Mouse (Mus musculus): ENCODE measurements around the gene E2f1.

The E2f1 gene

DNA sequence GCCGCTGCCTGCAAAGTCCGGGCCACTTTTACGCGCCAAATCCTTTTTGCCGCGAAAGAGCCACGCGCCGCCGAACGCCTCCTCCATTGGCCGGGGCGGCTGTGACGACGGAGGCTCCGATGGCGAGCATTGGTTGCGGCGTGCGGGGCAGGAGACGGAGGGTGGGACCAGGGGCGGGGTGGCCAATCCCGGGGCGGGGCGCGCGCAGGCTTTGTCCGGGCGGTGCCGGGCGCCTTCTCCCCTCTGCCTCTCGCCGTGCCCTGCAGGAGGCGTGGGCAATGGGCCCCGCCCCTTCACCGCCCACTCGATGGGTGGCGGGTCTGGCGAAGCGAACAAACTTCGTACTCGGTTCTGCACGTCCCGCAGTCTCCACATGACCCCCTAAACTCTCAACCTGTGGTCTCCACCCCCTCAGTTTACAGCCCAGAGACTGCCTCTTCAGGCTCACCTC is at the start of gene E2f1:
Gene E2f1 (minus strand): TSS at position 57 of the 451 bp plus-strand sequence.
- DNase-seq, result peak; percentile 95

DNA sequence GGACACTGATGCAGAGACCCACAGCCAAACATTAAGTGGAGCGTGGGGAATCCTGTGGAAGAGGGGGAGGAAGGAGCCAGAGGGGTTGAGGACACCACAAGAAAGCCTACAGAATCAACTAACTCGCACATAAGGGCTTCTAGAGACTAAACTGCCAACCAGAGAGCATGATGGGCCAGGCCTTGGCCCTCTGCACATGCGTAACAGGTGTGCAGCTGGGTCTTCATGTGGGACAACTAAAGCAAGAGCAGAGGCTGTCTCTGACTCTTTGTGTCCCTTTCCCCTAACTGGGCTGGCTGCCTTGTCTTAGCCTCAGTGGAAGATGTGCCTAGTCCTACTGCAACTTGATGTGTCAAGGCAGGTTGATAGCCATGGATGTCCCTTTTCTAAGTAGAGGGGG is 47.4 kb upstream of the E2f1 start:
- DNase-seq, result no peak

DNA sequence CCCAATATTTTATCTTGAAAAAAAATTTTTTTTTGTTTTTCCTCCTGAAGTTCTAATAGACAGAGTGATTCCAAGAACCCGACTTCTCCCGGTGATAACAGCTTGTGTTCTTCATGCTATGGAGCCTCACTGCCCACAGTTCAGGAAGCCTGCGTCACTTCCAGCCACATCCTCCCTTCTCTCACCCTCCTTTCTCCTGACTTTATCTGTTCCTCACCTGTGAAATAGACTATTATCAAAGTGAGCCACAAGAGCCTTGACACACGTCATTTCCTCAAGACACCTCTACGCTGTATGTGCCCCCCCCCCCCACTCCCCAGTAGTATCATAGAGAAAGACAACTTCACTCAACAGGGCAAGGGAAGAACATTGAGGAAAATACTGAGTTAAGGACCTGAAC is 46.0 kb upstream of the E2f1 start:
- no peak for DNase-seq

- DNase-seq, result no peak
Observed at GRCm38 (mm10) chr2:154614841-154615576, 45.3 kb upstream of the E2f1 start.

DNA sequence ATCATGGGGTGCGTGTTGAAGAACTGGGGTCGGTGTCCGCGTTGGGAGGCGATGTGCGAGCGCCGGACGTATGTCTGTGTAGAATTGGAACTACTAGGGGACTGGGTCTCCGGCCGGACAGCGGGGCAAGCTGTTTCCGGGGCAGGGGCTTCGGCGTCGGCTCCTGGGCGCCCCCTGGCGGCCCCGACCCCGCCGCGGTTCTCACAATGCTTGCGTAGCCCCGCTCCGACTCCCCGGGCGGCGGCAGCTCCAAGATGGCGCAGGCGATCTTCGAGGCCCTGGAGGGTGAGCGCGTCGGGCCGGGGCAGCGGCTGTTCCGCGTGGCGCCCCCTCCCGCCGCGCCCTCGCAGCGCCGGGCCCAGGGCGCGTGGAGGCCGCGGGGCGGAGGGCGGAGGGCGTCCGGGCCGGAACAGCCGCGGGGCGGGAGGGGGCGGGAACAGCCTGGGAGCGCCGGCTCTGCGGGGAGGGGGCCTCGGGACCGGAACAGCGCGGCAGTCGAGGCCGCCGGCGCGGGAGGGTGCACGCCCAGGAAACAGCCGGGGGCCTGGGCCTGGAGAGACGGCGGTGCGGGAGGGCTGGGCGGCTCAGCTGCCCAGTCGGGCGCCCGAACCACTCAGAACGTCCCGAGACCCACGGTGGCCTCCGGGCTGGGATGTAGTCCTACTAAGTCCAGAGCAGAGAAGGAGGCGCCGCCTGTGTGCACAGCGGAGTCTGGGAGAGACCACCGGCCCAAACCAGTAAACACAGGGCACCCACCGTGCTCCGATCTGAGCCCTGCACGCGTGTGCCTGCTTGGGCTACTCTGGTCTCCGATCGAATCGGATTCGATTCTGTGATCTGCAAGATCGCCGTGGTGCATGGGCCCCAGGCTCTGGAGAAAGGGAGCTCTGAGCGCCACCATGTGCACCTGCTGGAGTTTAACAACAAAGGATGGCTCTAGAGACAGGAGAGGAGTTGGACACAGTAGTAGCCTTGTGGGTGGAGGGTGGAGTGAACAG is 43.7 kb upstream of the E2f1 start, which contains the start of the genes Zfp341 and 4930519P11Rik:
Gene Zfp341 (plus strand): TSS at position 180 of the 998 bp plus-strand sequence.
Gene 4930519P11Rik (minus strand): TSS at position 320 of the 998 bp plus-strand sequence.
- DNase-seq, result peak; percentile 88

DNA sequence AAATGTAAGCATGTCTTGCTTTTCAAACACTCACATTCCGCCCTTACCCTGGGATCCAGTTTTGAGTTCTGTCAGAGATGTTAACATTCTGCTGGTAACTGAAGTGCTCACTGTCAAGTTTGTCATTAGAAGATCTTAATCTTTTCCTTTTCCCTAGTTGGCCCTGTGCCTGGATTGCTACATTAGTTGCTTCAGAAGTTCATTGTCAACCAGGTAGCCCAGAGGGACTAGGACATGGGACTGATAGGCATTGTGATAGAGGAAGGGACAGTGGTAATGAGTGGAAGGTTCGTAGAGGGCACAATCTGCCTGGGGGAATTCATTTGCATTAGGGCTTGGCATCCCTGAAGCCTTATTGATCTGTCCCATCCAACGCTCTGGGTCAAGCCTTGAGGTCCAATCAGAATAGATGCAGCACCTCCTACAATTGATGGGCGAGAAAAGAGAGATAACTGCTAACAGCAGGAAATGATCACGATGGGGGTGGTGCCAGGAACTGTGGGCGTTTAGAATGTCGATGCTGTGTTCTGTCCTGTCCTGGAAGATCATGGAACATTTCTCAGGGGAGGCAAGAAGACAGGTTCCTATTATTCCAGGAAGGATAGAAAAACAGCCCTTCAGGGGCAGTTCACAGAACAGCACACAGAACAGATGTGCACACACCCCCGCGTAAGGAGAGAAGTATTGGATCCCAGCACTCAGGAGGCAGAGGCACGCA is 39.5 kb upstream of the E2f1 start:
- DNase-seq, result no peak

- no peak for DNase-seq
Observed at GRCm38 (mm10) chr2:154606965-154607364, 37.3 kb upstream of the E2f1 start.

DNA sequence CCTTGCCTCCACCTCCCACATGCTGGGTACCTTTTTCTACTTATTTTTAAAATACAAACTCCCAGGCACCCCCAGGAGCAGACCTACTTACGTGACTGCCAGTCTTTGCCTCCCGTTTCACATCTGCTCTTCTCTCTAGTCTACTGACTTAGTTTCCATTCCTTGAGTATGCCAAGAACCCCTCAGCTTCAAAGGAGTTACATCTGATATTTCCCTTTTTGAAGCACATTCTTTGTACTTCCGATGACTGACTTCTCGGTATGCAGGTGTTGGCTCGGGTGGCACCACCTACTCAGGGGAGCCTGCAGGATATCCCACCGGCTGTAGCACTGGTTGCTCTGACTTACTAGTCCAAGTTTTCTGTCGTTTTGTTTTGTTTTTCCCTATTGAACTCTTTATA is 34.5 kb upstream of the E2f1 start:
- DNase-seq, result no peak

DNA sequence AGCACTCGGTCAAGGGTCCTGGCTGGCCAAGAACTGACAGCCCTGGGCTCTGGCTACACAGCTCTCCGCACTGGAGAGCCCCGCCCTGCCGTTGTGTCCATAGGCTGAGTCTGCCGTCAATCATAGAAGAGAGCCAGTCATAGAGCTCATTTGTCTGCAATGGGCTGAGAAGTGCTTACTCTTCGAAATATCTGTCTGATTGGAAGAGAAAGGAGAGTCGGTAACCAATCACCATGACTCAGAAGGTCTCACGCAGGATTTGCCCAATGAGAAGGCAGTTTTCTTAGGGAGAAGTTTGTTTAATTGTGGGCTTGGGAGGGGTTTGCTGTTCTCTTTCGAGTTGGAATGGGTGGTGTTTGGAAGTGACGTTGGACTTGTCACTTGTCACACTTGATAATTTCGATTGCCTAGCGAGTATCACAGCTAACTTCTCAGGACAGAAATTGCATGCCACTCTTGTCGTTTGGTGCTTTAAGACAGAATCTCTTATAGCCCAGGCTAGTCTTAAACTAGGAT is 34.0 kb upstream of the E2f1 start, which contains the start of gene Pxmp4:
Gene Pxmp4 (minus strand): TSS at position 71 of the 516 bp plus-strand sequence.
- peak; percentile 97 for DNase-seq

DNA sequence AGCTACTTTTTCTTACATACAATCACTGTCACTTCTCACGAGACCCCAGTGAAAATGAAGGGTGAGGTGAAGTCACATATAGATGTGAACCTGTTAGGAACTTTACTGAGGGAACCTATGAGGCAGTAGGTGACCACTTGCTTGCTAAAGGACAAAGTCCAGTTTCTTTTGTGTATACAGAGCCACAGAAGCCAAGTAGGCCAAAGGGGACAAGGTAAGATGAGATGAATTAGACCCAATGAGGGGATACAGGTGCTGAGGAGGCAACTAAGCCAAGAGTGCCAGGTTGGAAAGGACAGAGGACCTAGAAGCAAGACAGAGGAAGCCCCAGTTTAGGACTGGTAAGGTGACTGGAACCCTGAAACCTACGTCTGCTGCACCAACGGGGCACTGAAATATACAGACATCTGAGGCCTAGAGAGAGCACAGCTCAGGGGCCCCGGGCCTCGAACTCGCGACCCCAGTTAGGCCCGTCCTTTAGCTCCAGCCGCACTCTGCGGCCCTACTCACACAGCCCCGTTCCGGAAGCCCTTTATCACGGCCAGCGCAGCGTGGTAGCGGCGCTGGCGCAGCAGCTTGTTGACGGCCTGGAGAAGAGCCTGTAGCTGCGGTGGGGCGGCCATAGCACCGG is 33.4 kb upstream of the E2f1 start:
- no peak for DNase-seq

DNA sequence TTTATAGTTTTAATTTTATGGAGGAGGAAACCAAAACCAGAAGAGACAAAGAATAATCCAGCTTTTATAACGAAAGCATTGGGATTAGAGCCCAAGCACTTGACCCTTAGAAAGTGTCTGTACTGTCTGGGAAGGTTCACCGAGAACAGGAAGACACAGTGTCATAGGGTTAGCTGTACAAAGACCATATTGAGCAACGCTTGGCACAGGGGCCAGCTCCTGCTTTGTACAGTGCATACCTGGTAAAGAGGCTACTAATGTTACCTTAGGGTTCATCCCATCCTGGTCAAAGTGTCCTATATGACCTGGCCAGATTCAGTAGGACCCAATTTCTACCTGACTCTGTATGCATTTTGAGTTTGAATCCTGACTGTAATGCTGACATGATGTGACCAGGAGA is 31.6 kb upstream of the E2f1 start:
- no peak for DNase-seq

DNA sequence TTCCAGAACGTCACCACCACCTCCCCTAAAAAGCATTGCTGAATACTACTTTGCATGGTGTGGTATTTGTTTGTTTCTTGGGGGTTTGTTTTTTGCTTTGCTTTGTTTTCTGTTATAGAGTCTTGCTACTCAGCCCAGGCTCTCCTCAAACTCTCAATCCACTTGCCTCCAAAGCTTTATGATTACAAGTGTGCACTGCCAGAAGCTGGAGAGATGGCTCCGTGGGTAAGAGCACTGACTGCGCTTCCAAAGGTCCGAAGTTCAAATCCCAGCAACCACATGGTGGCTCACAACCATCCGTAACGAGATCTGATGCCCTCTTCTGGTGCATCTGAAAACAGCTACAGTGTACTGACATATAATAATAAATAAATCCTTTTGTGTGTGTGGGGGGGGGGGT is 30.9 kb upstream of the E2f1 start:
- no peak for DNase-seq

- DNase-seq, result no peak
Observed at GRCm38 (mm10) chr2:154597399-154597798, 27.7 kb upstream of the E2f1 start.

GRCm38 (mm10) chr2:154595775-154596174 is 26.1 kb upstream of the E2f1 start:
- no peak for DNase-seq

GRCm38 (mm10) chr2:154593025-154593424 is 23.3 kb upstream of the E2f1 start:
- no peak for DNase-seq

GRCm38 (mm10) chr2:154591239-154591638 is 21.5 kb upstream of the E2f1 start:
- DNase-seq, result no peak

- no peak for DNase-seq
Observed at GRCm38 (mm10) chr2:154589051-154589450, 19.4 kb upstream of the E2f1 start.

DNA sequence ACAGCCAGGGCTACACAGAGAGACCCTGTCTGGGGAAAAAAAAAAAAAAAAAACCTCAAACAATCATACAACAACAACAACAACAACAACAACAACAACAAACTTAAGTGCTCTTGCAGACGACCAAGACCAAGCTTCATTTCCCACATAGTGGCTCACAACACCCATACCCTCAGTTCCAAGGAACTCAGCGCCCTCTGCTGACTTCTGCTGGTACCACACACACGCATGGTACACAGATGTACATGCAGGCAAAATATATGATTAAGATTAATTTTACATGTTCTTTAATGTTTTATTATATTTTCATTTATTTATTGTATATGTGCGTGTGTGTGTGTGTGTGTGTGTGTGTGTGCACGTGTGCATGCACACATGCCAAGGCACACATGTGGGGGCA is 16.7 kb upstream of the E2f1 start:
- no peak for DNase-seq

DNA sequence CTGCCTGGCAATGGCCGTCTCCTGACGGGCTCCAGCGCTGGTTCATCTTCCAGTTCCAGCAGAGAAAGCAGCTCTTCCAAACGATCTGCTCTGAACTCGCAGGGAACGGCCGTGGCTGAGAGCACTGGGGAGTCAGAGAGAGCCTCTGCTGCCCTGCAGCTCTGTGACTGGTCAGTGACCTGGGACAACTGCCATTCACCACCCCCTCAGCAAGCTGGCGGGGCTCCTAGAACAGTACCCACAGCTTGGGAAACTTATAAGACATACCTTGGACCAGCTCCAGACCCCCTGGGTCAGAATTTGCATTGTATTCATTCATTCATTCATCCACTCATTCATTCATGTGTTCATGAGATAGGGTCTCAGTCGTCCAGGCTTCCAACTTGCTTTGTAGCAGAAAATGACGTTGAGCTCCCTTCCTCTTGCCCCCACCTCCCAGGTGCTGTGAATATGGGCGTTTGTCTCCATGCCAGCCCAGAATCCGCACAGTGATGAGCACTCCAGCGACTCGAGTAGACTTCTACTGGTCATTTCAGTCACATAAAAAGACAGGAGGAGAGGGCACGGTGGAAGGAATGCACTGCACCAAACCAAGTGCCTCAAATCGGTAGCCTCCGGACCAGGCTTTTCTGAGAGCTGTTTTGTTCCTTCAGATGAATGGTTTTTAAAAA is 15.4 kb upstream of the E2f1 start:
- DNase-seq, result no peak

DNA sequence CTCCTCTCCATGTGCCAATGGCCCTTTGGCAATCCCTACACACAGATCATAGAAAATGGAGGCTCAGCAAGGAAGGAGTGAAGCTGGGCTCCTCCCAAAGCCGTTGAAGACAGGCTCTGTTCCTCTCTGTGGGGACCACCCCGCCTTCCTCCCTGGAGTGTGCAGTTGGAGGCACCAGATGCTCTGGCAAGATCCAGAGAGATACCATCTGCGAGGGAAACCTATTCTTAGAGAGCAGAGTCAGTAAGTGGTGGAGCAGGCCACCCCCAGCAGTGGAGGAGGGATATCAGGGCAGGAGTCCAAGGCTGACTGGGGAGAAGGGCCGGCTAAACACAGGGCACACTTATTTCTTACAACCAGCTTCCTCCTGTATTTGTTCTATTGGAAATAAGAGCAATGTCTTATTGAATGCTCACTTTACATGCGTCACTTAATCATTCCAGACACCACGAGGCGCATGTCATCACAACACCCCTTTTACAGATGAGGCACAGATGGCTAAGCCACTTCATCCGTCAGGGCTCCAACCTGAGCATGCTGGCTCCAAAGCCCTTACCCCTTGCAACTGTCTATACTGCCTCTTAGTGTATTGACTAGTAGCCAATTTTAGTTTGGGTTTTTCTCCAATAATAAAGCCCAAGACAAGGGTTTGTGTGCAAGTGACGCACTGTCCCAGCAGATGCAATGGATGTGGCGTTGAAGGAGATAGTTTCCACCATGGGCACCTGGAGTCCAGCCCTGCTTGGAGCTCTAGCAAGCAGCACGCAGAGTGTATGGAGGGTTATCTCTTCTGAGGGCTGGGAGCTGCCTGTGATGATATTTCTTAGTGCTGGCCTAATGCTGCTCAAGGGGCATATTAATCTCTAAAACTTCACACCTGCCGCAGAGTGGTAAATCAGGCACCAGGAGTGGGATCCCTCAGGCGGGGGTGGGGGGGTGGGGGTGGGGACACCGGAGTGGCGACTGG is 14.5 kb upstream of the E2f1 start:
- peak; percentile 93 for DNase-seq

Data from right cerebral cortex, postnatal 25 days (tissue).